Mouse (Mus musculus): Measurements from ENCODE around the gene Morn1. TPM values are rescaled to one million over a fixed set of nuclear protein-coding genes. Genes with fewer than 3 reads are reported as not detected.

The Morn1 gene
- total RNA-seq, 2 experiments from 2014 or later, result 0.62 to 4.7 TPM

DNA sequence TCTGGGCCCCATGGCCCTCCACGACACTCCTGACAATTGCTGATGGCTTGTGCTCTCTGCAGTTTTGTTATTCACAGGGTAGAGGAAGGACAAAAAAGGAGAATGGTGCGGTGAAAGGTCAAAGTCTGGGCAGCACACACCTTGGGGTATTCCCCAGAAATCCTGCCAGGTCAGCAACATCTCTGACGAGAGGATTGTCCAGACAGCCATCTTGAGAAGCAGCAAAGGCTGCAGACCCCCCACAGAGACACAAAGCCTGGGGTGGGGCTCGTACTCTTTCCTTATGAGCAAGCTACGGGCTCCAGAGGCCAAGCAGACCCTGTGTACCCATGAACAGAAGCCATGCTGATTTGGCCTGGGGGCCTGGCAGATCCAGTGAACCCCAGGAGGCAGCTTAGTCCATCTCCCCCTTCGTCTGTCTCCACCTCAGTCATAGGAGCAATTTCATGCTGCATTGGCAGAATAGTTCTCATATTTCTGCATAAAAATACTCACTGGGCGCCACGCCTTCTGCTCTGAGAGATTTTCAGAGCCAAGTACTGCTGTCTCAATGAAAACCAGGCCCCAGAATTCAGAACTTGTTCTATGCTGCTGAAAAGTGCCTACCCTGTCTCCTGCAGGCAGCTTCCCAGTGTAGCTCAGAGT is 27.5 kb downstream of the Morn1 start:
- no peak for ATAC-seq (replicated peaks; ENCODE audit: poor library complexity, severe bottlenecking)

DNA sequence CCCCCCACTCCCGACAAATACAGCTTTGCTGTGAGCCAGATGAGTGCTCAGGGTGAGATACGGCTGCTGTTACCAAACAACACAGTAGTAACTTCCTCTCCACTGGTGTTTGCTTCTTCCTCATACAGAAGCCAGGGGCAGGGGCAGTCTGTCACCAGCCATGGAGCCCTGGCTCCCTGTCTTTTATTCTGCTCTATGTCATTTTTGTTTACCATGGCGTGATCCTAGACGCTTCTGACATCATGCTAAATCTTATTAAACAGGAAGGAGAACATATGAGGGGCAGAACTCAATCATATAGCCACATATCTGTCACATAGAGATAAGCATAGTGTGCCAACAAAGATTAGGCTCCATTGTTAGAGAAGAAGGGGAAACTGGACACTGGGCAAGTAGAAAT is 30.2 kb downstream of the Morn1 start:
- peak; percentile 90 for ATAC-seq (replicated peaks; ENCODE audit: poor library complexity, severe bottlenecking)

DNA sequence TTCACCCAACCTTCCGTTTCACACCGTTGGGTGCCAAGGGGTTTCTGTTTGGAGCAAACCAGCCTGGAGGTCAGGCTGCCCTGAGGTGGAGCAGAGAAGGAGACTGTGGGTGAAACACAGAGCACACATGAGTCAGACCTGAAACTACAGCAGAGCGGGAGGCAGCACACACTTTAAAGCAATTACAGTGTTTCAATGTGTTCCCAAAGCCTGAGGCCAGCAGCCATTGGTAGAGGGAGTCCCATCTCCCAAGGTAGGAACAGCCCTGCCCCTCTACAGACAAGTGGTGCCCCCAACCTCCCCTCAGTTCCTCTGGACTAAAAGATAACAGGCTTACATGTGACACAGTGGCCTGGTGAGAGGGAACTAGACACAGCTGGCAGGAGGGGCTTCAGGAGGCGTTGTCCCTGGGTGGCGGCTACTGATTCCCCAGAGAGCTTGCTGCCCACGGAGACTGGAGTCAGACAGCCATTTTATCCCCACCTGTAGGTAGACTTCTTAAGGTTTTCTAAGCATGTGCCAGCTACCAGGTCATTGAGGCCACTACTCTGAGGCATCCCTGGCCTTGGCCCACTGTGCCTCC is 31.1 kb downstream of the Morn1 start:
- ATAC-seq (replicated peaks; ENCODE audit: poor library complexity, severe bottlenecking), result peak; percentile 24; the same call in 1 of the 2 replicates

DNA sequence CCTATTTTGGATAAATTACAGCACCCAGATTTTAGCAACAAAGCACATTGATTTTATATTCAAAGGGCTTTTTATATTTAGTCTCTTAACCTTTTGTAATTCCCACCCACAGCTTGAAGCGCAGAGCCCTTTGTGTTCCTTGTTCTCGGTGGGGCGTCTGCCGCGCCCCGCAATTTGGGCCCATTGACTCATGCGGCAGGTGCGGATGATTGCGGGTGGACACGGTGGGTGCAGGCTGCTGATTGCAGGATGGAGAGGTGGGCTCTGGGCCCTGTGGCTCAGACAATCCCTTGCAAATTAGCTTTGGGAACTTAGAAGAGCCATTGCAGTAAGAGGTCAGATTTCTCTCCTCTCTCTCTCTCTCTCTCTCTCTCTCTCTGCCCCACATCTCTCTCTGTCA is 31.9 kb downstream of the Morn1 start:
- no peak for ATAC-seq (replicated peaks; ENCODE audit: poor library complexity, severe bottlenecking)

DNA sequence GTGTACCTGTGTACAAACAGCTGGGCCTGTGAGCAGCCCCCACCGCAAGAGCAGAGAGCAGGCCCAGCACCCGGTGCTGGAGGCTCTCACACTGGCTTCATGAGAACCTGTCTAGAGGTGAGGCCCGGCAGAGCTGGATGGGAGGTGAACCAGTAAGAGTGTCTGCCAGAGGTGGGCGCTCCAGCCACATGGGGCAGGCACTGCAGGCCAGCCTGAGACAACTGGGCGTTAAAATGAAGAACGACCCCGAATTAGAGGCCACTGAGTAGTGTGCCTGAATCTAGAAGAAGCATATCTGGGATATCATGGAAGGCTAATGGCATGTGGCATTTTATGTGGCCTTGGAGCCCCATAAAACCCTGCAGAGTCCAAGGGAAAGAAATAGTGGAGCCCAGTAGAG is 33.7 kb downstream of the Morn1 start:
- no peak for ATAC-seq (replicated peaks; ENCODE audit: poor library complexity, severe bottlenecking)

DNA sequence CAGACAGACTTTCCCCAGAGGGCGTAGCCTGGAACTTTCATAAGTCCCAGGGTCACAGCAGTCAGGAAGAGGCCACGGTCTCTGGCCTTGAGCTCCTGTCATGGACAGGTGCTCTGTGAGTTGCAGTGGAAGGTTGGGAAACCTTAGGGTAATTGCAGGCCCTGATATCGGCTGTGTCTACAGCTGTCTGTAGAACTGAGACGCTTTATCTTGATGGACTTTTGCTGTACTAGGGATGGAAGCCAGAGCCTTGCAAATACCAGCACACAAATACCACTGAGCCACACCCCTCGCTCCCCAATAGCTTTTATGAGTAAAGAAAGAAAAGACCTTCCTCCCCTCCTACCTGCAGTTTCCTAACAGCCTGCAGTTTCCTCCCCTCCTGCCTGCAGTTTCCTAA is 34.2 kb downstream of the Morn1 start:
- ATAC-seq (replicated peaks; ENCODE audit: poor library complexity, severe bottlenecking), result no peak

DNA sequence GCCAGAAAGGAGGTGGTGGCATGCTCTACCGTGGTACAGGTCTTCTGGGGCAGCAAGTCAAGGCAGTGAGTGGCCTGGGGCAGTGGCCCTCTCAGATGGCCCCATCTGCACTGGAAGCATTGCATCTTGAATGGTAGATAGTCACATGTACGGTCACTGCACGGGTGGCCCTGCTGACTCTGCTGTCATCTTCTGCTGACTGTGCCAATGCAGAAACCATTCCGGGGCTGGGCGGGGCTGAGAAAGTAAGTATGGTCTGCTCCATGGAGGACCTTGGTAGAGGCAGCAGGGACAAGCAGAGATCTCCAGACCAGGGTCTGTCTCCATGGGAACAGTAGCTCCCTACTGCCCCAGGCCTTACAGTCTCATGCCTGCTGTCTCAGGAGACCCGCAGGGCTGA is 34.8 kb downstream of the Morn1 start:
- no peak for ATAC-seq (replicated peaks; ENCODE audit: poor library complexity, severe bottlenecking)

DNA sequence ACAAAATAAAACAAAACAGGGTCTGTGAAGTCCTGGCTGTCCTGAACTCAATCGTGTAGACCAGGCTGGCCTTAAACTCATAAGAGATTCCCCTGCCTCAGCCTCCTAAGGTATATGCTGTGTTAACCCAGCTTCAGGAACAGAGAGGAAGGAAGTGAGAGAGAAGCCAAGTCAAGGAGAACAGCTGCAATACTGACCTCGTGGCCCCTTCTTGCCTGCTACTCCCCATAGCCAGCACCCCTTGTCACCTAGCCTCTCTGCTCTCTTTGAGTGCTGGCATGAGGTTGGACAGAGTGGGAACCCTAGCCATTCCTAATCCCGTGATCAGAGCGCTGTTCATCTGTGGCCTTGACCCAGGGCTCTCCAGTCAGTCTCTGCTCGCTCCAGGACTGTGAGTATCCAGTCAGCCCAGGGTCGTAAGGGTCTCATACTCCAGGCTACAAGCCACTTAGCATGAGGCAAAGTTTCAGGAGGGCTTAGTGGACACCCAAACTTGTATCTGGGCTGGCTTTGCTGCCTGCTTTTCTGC is 35.6 kb downstream of the Morn1 start:
- no peak for ATAC-seq (replicated peaks; ENCODE audit: poor library complexity, severe bottlenecking)

DNA sequence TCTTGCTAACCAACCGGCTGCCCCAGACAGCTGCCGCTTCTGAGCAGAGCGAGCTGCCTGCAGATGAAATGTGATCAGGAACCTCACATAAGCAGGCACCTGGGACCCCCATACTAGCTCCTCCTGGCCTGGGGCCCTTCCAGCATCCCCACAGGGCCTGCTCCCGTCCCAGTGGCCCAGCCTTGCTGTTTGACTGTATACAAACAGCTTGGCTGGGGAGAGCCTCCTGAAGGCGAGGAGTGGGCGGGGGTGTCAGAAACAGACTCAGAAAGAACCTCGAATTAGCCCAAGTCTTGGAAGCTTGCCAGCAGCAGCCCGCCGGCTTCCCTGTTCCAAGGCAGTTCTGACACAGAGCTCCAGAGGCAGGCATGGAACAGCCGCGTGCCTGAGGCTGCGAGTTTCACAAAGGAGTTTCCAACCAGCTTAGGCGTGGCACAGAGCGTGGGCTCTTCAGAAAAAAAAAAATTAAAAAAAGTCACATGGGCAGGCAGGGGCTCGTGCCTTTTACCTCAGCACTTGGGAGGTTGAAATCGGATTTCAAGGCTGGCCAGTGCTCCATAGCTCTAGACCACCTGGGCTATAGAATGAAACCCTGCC is 36.2 kb downstream of the Morn1 start:
- no peak for ATAC-seq (replicated peaks; ENCODE audit: poor library complexity, severe bottlenecking)

DNA sequence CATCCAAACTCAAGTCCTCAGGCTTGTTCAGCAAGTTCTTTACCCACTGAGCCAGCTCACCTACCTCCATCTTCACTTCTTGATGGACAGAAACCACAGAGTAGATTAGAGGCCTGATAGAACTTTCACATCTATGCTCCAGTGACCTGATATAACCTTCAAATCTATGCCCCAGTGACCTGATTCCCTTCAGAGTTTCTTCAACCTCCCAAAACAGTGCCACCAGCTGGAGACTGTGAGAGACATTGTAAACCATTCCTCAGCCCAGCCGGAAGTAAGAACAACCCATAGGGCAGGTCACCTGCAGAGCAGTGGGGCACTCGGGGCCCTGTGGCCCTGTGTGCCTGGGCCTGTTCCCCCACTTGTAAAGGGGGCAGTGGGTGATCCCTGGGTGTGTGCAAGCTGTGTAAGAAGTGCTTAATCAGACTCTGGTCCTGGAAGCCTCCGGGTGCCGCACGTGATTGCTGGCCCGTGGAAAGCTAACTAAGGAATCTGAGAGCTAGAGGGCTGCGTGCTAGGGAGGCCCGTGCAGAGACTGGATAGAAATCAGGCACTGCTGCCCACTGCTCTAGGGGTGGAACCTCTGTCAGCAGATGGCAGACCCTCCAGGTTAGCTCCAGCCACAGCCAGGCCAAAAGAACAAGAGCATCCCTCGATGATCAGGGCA is 37.6 kb downstream of the Morn1 start:
- ATAC-seq (replicated peaks; ENCODE audit: poor library complexity, severe bottlenecking), result no peak

DNA sequence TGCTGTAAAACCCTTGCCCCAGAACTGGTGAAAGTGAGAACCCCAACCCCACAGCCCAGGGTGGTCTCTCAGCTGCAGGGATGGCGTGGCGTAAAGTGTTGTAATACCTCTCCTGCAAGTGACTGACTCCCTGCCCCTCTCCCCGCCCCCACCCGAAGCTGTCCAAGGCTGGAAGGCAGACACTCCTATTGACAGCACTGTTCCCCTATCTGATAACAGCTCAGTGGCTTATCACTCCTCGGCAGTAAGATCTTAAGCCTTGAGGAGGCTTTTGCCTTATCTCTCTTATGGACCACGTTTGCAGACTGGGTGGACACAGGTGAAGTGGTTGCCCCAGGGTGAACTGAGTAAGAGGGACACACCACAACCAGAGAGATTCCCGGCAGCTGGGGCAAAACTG is 38.9 kb downstream of the Morn1 start:
- peak; percentile 18; the same call in 1 of the 2 replicates for ATAC-seq (replicated peaks; ENCODE audit: poor library complexity, severe bottlenecking)

DNA sequence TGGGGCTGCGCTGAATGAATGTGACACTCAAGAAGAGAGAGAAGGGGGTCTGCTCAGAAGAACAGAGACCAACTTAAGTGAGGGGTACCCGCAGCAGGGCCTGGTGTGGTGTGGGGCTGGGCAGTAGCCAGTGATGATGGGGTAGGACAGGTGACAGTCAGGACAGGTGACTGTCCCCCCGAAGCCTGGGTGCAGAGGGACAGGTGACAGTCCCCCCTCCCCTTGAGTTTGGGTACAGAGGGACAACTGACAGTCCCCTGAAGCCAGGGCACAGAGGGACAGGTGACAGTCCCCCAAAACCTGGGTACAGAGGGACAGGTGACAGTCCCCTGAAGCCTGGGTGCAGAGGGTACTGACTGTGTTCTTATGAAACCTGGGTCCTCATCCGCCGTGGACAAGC is 39.8 kb downstream of the Morn1 start:
- ATAC-seq (replicated peaks; ENCODE audit: poor library complexity, severe bottlenecking), result no peak

DNA sequence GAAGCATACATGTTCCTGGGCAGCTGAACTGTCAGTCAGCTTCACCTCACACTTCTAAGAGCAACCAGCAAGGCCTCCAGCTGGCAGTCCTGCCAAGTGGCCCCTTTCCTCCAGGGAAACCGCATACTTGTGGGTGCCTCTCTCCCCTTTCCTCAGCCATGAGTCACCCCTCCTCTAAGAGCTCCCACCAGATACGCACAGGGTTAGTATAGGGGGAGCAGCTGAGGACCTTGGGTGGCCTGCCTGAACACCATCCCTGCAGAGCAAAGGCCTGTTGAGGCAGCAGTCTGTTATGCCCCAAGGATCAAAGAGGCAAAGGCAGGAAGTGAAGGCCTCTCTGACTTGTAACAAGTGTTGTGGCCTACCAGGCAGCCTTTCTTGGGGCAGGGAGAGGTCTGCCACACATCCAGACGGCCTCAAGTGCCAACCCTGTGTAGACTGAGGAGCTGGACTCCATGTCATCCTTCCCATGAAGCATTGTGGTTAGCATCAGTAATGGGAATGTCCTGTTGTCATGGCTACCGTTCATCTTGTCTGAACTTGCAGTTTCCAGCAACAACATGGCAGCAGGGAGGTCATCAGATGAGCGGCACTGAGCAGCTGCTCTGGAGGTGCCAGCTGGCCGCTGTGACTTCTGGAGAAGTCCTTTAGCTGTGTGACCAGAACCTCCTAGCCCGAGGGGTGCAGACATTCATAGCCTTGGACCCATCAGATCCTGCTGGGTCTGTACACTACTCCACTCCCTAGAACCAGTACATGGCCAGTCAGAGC is 40.4 kb downstream of the Morn1 start:
- peak; percentile 82 for ATAC-seq (replicated peaks; ENCODE audit: poor library complexity, severe bottlenecking)

DNA sequence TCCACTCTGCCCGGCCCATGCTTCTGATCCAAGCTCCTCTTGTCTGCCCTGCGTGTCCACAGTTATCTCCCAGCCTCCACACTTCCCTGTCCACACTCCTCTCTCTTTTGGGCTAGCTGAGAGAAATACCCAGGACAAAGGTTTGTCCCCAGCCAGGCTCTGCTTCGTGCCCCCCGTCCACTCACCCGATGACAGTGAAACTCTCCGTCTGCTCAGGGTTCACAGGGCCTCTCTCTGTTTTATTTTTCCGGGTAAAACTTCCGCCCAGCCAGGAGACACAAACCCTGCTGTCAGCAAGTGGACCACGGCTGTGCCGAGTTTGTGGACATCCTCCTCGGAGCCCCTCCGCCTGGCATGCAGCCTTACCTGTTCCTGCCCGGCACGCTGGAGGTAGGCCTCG is 42.0 kb downstream of the Morn1 start:
- ATAC-seq (replicated peaks; ENCODE audit: poor library complexity, severe bottlenecking), result no peak

DNA sequence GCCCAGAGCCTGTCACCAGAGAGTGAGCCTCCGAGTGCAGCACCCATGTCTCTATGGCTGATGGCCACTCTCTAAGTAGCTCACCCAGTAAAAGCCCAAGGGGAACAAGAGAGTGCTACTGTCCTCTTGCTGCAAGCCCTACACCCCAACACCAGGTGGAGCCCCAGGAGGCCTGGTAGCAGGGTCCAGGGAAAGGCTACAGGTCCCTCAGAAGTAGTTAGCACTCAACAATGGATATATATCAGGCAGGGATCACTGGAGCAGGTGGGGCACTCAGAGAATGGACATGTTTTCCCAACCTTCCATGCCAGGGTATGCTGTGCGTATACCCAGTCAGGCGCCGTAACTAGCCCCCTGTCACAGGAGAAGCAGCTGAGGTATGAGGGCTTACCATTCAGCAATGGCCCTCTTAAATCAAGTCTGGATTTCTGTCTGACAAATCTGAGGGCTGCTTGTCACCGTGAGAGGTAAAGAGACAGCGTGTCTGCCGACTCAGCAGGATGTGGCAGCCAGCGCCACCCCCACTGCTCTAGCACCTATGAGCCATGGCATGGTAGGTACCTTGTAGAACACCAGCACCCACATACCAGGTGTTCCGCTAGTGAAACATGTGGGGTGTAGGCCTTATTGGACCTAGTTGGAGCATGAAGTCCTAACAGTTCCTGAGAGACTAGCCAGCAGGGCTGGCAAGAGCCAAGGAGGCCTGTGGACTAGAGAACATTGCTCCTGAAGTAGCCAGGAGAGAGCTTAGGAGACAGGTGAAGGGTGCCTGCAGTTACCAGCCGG is 42.9 kb downstream of the Morn1 start:
- peak; percentile 36; the same call in 1 of the 2 replicates for ATAC-seq (replicated peaks; ENCODE audit: poor library complexity, severe bottlenecking)

DNA sequence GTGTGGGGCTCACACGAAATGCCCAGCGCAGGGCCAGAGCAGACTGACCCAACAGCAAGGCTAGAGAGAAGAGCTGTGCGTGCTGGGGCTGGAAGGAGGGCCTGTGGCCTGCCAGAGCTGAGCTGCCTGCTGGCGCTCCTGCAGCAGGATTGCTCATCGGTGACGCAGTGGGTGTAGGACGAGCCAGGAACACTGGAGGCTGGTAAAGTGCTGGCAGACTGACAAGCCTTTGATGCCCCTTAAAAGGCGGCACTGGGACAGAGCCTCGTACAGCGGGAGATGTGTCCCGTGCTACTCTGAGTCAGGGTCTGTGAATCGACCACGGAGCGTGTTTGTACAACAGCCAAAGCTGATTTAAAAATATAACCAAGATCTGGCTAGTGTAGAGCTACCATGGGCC is 43.6 kb downstream of the Morn1 start:
- no peak for ATAC-seq (replicated peaks; ENCODE audit: poor library complexity, severe bottlenecking)

DNA sequence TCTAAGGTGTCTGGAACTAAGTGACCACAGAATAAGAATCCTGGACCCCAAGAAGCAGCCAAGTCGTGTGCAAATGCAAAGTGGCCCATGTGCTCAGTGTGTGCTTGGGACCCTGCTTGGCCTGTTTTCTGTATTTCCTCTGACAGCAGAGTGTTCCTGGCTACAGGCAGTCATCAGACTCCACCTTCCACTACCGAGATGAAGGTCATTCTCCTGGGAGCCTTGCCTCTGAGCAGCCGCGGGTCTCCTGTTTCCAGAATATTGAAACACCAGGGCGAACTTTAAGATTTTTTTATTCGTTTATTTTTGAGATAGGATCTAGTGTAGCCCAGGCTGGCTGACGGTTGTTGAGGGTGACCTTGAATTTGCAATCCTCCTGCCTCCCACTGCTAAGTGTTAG is 44.2 kb downstream of the Morn1 start:
- no peak for ATAC-seq (replicated peaks; ENCODE audit: poor library complexity, severe bottlenecking)

DNA sequence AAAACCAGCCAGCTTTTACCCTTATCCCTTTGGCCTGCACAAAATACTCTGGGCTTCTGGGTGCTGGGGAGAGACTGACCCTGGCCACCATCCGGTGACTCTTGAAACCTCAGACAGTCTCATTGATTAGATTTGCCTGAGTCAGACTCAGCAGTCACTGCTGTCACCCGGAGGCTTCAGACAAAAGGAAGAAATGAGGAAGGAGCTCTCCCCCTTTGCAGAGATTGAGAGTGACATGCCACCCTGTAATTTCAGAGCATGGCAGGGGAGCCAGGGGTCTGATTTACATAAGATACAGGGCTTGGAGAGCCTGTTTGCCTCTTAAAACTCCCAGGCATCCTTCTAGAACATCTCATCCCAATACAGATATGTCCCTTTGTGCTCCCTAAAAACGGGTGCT is 46.8 kb downstream of the Morn1 start:
- no peak; the same call in 1 of the 2 replicates for ATAC-seq (replicated peaks; ENCODE audit: poor library complexity, severe bottlenecking)

DNA sequence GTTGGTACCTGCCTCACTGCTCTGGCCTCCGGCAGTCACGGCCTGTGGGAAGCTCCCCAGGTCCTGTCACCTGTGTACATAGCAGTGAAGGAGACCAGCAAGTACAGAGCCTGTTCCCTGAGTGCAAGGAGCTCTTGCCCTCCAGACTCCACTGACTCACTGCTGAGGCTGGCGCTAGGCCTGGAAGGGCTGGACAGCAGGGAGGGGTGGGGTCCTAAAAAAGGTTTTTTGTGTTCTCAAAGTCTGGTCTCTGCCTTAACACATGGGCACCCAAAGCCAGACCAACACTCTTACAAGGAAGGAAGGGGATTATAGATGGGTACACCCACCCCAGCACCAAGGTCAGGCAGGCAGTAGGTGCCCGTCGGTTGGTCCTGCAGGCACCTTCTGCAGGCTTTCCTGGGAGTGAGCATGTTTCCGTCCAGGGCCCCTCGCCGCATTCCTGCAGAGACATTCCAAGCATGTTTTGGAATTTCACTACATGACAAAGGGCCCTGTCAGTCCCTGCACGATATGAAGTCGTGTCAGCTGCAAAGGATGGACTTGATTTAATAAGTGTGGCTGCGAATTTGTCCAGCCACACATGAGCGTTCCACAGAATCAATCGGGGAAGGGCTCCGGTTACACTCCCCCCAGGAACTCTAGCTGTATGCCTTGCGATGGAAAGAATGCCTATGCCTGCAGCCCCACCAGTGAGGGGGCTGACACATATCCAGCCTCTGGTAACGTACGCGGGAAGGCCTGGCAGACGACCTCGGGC is 47.5 kb downstream of the Morn1 start:
- ATAC-seq (replicated peaks; ENCODE audit: poor library complexity, severe bottlenecking), result no peak

Data from granulocyte monocyte progenitor cell, adult 5-6 weeks (primary cell).